Mouse (Mus musculus) liver, embryonic 16.5 days (tissue): Measurements from ENCODE around the gene Erp27. TPM values are rescaled to one million over a fixed set of nuclear protein-coding genes. Genes with fewer than 3 reads are reported as not detected.
"Not testable (repeated sequence)": the region's sequence is repeated elsewhere in the genome, so short reads cannot be mapped to it uniquely, and the experiment has no call there.

Experiments used
- ATAC-seq: fragments of 200-750 bp; cut with Nextera tagmentation; 2 replicates; pipeline ENCODE4 v1.8.0; 2017; ENCODE audit warnings: low read depth, mild to moderate bottlenecking, moderate number of reproducible peaks, moderate library complexity
- H3K27ac ChIP-seq: fragments of 300-500 bp; sonication (generic); 2 replicates; pipeline ENCODE4 v1.5.1; 2014; ENCODE audit warnings: mild to moderate bottlenecking, low read length
- H3K27me3 ChIP-seq: fragments of 300-500 bp; sonication (generic); 2 replicates; pipeline ENCODE4 v1.6.1; 2014; ENCODE audit warnings: low read depth, low read length, mixed read lengths; ENCODE audit not compliant: control insufficient read depth, insufficient read depth
- H3K36me3 ChIP-seq: fragments of 300-500 bp; sonication (generic); 2 replicates; pipeline ENCODE4 v1.6.1; 2014; ENCODE audit warnings: mild to moderate bottlenecking; ENCODE audit not compliant: control insufficient read depth, insufficient read depth
- H3K4me1 ChIP-seq: fragments of 300-500 bp; sonication (generic); 2 replicates; pipeline ENCODE4 v1.6.1; 2014; ENCODE audit warnings: low read depth, low read length, mixed read lengths; ENCODE audit not compliant: control insufficient read depth
- H3K4me2 ChIP-seq: fragments of 300-500 bp; sonication (generic); 2 replicates; pipeline ENCODE4 v1.6.1; 2014; ENCODE audit warnings: low read depth, low read length, mixed read lengths
- H3K4me3 ChIP-seq: fragments of 300-500 bp; sonication (generic); 2 replicates; pipeline ENCODE4 v1.5.1; 2014; ENCODE audit warnings: low read depth, mild to moderate bottlenecking, low read length
- H3K9ac ChIP-seq: fragments of 300-500 bp; sonication (generic); 2 replicates; pipeline ENCODE4 v1.6.1; 2014; ENCODE audit warnings: low read depth, low read length
- H3K9me3 ChIP-seq: fragments of 300-500 bp; sonication (generic); replicated peaks from 2 replicates; pipeline ENCODE4 v1.6.1; 2016; ENCODE audit warnings: low read length; ENCODE audit not compliant: control insufficient read depth
- WGBS: fragments of 180-500 bp; shearing (Covaris S2); extraction: QIAGEN DNeasy Blood & Tissue Kit; methylation state at CpG from one replicate; pipeline ENCODE4 v1.1.7; 2014; ENCODE audit not compliant: insufficient replicate concordance; 5-methylcytosine and 5-hydroxymethylcytosine counted together
- polyA plus RNA-seq: library from polyadenylated mRNA; unstranded; fragments of >200 nt; fragmentation: Nextera tagmentation; extraction: Ambion mirVana; gene quantifications from 2 replicates; pipeline ENCODE4 v1.2.1, GENCODE M21; 2015

The Erp27 gene
- polyA plus RNA-seq, 1 experiment from 2014 or later = 0.71 TPM

- no peaks in the 10 kb centered on the region for H3K27me3 ChIP-seq
- ATAC-seq = no peak
- H3K4me3 ChIP-seq = no peak overlapping the region
- WGBS = 68% methylated on average over 6 of the region's 6 CpGs
- H3K4me1 ChIP-seq = no peaks in the 10 kb centered on the region
- no peak overlapping the region for H3K4me2 ChIP-seq
- H3K27ac ChIP-seq = no peak overlapping the region
- H3K9ac ChIP-seq = no peak overlapping the region
- H3K36me3 ChIP-seq = no peaks in the 10 kb centered on the region
- H3K9me3 ChIP-seq = no peaks in the 10 kb centered on the region
Measured at GRCm38 (mm10) chr6:136889554-136889953, 32.4 kb downstream of the Erp27 start.

- no peak overlapping the region for H3K4me3 ChIP-seq
- H3K36me3 ChIP-seq = no peaks in the 10 kb centered on the region
- H3K4me1 ChIP-seq = no peaks in the 10 kb centered on the region
- no peaks in the 10 kb centered on the region for H3K27me3 ChIP-seq
- ATAC-seq = no peak
- 78% methylated on average over 6 of the region's 6 CpGs for WGBS
- H3K9me3 ChIP-seq = no peaks in the 10 kb centered on the region
- H3K27ac ChIP-seq = no peak overlapping the region
- no peak overlapping the region for H3K9ac ChIP-seq
- no peak overlapping the region for H3K4me2 ChIP-seq
Measured at GRCm38 (mm10) chr6:136889067-136889466, 32.9 kb downstream of the Erp27 start.

- Histone ChIP-seq H3K4me3 (no peak overlapping the region), H3K9me3 (no peaks in the 10 kb centered on the region), H3K27me3 (no peaks in the 10 kb centered on the region), H3K4me1 (no peaks in the 10 kb centered on the region), H3K9ac (no peak overlapping the region), H3K27ac (no peak overlapping the region), H3K36me3 (no peaks in the 10 kb centered on the region), H3K4me2 (no peak overlapping the region)
- ATAC-seq = no peak
- WGBS = 59% methylated on average over 9 of the region's 9 CpGs
Measured at GRCm38 (mm10) chr6:136887854-136888253, 34.1 kb downstream of the Erp27 start.

GRCm38 (mm10) chr6:136884766-136885165, 37.2 kb downstream of the Erp27 start:
- not testable (repeated sequence) for H3K27ac ChIP-seq, H3K4me1 ChIP-seq, H3K4me2 ChIP-seq, H3K9me3 ChIP-seq, H3K9ac ChIP-seq, H3K27me3 ChIP-seq, H3K36me3 ChIP-seq, H3K4me3 ChIP-seq, ATAC-seq
- 47% methylated on average over 1 of the region's 1 CpGs for WGBS

GRCm38 (mm10) chr6:136883961-136884360, 38.0 kb downstream of the Erp27 start:
- Histone ChIP-seq H3K4me2 (no peak overlapping the region), H3K36me3 (no peaks in the 10 kb centered on the region), H3K9me3 (no peaks in the 10 kb centered on the region), H3K9ac (no peak overlapping the region), H3K27ac (no peak overlapping the region), H3K27me3 (no peaks in the 10 kb centered on the region), H3K4me1 (no peaks in the 10 kb centered on the region), H3K4me3 (no peak overlapping the region)
- no peak for ATAC-seq
- WGBS = 68% methylated on average over 6 of the region's 6 CpGs

GRCm38 (mm10) chr6:136883431-136883915, 38.5 kb downstream of the Erp27 start:
- Histone ChIP-seq H3K27me3 (no peaks in the 10 kb centered on the region), H3K4me3 (no peak overlapping the region), H3K9me3 (no peaks in the 10 kb centered on the region), H3K4me1 (no peaks in the 10 kb centered on the region), H3K36me3 (no peaks in the 10 kb centered on the region), H3K9ac (no peak overlapping the region), H3K4me2 (no peak overlapping the region), H3K27ac (no peak overlapping the region)
- ATAC-seq = no peak
- 46% methylated on average over 3 of the region's 3 CpGs for WGBS

GRCm38 (mm10) chr6:136881678-136882077, 40.3 kb downstream of the Erp27 start:
- WGBS = 60% methylated on average over 8 of the region's 8 CpGs
- no peaks in the 10 kb centered on the region for H3K4me1 ChIP-seq
- H3K27ac ChIP-seq = no peak overlapping the region
- no peaks in the 10 kb centered on the region for H3K27me3 ChIP-seq
- no peak overlapping the region for H3K9ac ChIP-seq
- no peak for ATAC-seq
- no peak overlapping the region for H3K4me3 ChIP-seq
- no peak overlapping the region for H3K4me2 ChIP-seq
- no peaks in the 10 kb centered on the region for H3K36me3 ChIP-seq
- H3K9me3 ChIP-seq = no peaks in the 10 kb centered on the region

GRCm38 (mm10) chr6:136875670-136876069, 46.3 kb downstream of the Erp27 start, which contains the start of gene Mgp:
TSS of gene Mgp (minus strand) at chr6:136875823.
- H3K4me3 ChIP-seq = no peak within 1 kb of the TSS
- no peak within 1 kb of the TSS for H3K27ac ChIP-seq
- 50% methylated on average over 9 of the region's 9 CpGs for WGBS
- H3K4me1 ChIP-seq = no peaks in the 10 kb centered on the region
- no peak within 1 kb of the TSS for H3K9ac ChIP-seq
- H3K4me2 ChIP-seq = no peak within 1 kb of the TSS
- no peaks in the 10 kb centered on the region for H3K27me3 ChIP-seq
- no peaks in the 10 kb centered on the region for H3K36me3 ChIP-seq
- H3K9me3 ChIP-seq = no peaks in the 10 kb centered on the region
- ATAC-seq = no peak

- 57% methylated on average over 8 of the region's 8 CpGs for WGBS
- Histone ChIP-seq H3K36me3 (no peaks in the 10 kb centered on the region), H3K9me3 (no peaks in the 10 kb centered on the region), H3K27me3 (no peaks in the 10 kb centered on the region), H3K4me3 (no peak overlapping the region), H3K4me1 (no peaks in the 10 kb centered on the region), H3K4me2 (no peak overlapping the region), H3K9ac (no peak overlapping the region), H3K27ac (no peak overlapping the region)
- no peak for ATAC-seq
Measured at GRCm38 (mm10) chr6:136874599-136874998, 47.4 kb downstream of the Erp27 start.
